Mouse (Mus musculus) C2C12 (cell line): ENCODE data around the gene 2310022A10Rik.

Source experiments
- CEBPB ChIP-seq: IDR thresholded peaks from one replicate; pipeline ENCODE4 v1.6.1; 2011; ENCODE audit warnings: low read depth, mild to moderate bottlenecking, control low read depth, moderate library complexity
- CTCF ChIP-seq: IDR thresholded peaks from one replicate; pipeline ENCODE4 v1.5.1; 2011; ENCODE audit not compliant: control insufficient read depth, insufficient read depth, insufficient read length
- MAX ChIP-seq: IDR thresholded peaks from one replicate; pipeline ENCODE4 v1.6.1; 2011; ENCODE audit warnings: mild to moderate bottlenecking, control low read depth
- MYOD1 ChIP-seq: IDR thresholded peaks from one replicate; pipeline ENCODE4 v1.6.1; 2011; ENCODE audit warnings: low read depth; ENCODE audit not compliant: control insufficient read depth, insufficient read length
- MYOG ChIP-seq: IDR thresholded peaks from one replicate; pipeline ENCODE4 v1.6.1; 2011; ENCODE audit not compliant: control insufficient read depth, insufficient read length; ENCODE audit errors: extremely low read depth
- USF1 ChIP-seq: IDR thresholded peaks from one replicate; pipeline ENCODE4 v1.6.1; 2011; ENCODE audit warnings: low read depth, mild to moderate bottlenecking, control low read depth, moderate library complexity

DNA sequence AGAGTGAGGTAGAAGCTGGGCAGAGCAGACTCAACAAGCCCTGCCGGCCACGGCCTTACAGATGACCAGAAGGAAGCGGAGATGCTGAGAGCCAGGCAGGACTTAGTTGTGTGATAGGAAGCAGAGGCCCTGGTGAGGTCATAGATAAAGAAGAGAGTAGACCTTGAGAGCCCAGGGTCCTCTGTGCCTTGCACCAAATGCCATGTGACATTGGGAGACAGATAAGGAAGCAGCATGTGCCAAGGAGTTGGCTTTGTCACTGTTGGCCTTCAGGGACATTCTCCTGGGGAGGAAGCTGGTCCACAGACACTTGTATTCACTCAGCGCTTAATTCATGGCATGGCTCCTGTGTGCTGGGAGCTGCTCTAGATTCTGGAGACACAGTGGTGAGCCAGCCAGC, 56.3 kb downstream of the 2310022A10Rik start:
- TF ChIP-seq CTCF (no peak), USF1 (no peak), MYOD1 (no peak), CEBPB (no peak), MYOG (no peak), MAX (no peak)
